Mouse (Mus musculus) liver, postnatal 0 days (tissue): ENCODE measurements at regions not wholly inside any gene's neighbourhood (a gene's known extent, or its start where the extent isn't known, plus 50 kb on each side); places are given as distances from the start of the nearest gene placed in this dataset.

Source experiments
- ATAC-seq: fragments of 200-750 bp; cut with Nextera tagmentation; 2 replicates; pipeline ENCODE4 v1.8.0; 2017; ENCODE audit warnings: mild to moderate bottlenecking, moderate library complexity
- DNase-seq: peaks from one replicate; pipeline ENCODE4 v3.0.0-alpha.2; 2016
- H3K27ac ChIP-seq: fragments of 300-500 bp; sonication (generic); 2 replicates; pipeline ENCODE4 v1.5.1; 2014; ENCODE audit warnings: antibody characterized with exemption, moderate library complexity, mild to moderate bottlenecking, low read depth
- H3K27me3 ChIP-seq: fragments of 300-500 bp; sonication (generic); 2 replicates; pipeline ENCODE4 v1.6.1; 2014; ENCODE audit warnings: low read length, control low read depth, mixed read lengths; ENCODE audit not compliant: insufficient read depth
- H3K36me3 ChIP-seq: fragments of 300-500 bp; sonication (generic); replicated peaks from 2 replicates; pipeline ENCODE4 v1.6.1; 2014; ENCODE audit warnings: mild to moderate bottlenecking, control low read depth, low read length, moderate library complexity, mixed read lengths; ENCODE audit not compliant: insufficient read depth
- H3K4me1 ChIP-seq: fragments of 300-500 bp; sonication (generic); 2 replicates; pipeline ENCODE4 v1.6.1; 2014; ENCODE audit warnings: antibody characterized with exemption, mild to moderate bottlenecking, control low read depth; ENCODE audit not compliant: insufficient read depth
- H3K4me2 ChIP-seq: fragments of 300-500 bp; sonication (generic); 2 replicates; pipeline ENCODE4 v1.6.1; 2014; ENCODE audit warnings: low read depth, mild to moderate bottlenecking, low read length, moderate library complexity, mixed read lengths
- H3K4me3 ChIP-seq: fragments of 300-500 bp; sonication (generic); 2 replicates; pipeline ENCODE4 v1.5.1; 2014; ENCODE audit warnings: low read depth, low read length
- H3K9ac ChIP-seq: fragments of 300-500 bp; sonication (generic); replicated peaks from 2 replicates; pipeline ENCODE4 v1.6.1; 2014; ENCODE audit warnings: mild to moderate bottlenecking, moderate library complexity
- H3K9me3 ChIP-seq: fragments of 300-500 bp; sonication (generic); 2 replicates; pipeline ENCODE4 v1.6.1; 2016; ENCODE audit warnings: mild to moderate bottlenecking, control low read depth, low read length, mixed read lengths
- CTCF ChIP-seq: sonication (generic); IDR thresholded peaks from 2 replicates; pipeline ENCODE4 v1.5.1; 2016; ENCODE audit warnings: antibody characterized with exemption, low read depth
- EP300 ChIP-seq: IDR thresholded peaks from 2 replicates; pipeline ENCODE4 v1.6.1; 2016; ENCODE audit warnings: antibody characterized with exemption, low read depth, mild to moderate bottlenecking
- WGBS: fragments of 180-500 bp; shearing (Covaris S2); extraction: QIAGEN DNeasy Blood & Tissue Kit; methylation state at CpG from one replicate; pipeline ENCODE4 v1.1.7; 2014; ENCODE audit not compliant: insufficient replicate concordance; 5-methylcytosine and 5-hydroxymethylcytosine counted together

- no peak overlapping the region for H3K27ac ChIP-seq
Measured at GRCm38 (mm10) chr17:79282771-79283170, 72.1 kb downstream of the Cdc42ep3 start.

GRCm38 (mm10) chr17:79273551-79273950 is 81.3 kb downstream of the Cdc42ep3 start:
- ATAC-seq (no peak), DNase-seq (no peak)
- Histone ChIP-seq H3K4me2 (no peak overlapping the region), H3K27me3 (no peaks in the 10 kb centered on the region), H3K4me1 (no peaks in the 10 kb centered on the region), H3K9me3 (no peaks in the 10 kb centered on the region), H3K36me3 (no peaks in the 10 kb centered on the region), H3K9ac (no peak overlapping the region), H3K27ac (no peak overlapping the region), H3K4me3 (no peak overlapping the region)
- TF ChIP-seq EP300 (no peak), CTCF (no peak)
- WGBS, result 73% methylated on average over 8 of the region's 8 CpGs

More at GRCm38 (mm10) chr17:79282771-79283170, 72.1 kb downstream of the Cdc42ep3 start:
- ATAC-seq, result no peak
- TF ChIP-seq EP300 (no peak), CTCF (no peak)
- no peaks in the 10 kb centered on the region for H3K4me1 ChIP-seq
- DNase-seq, result no peak
- H3K36me3 ChIP-seq, result no peaks in the 10 kb centered on the region
- H3K4me3 ChIP-seq, result no peak overlapping the region
- no peak overlapping the region for H3K4me2 ChIP-seq
- H3K9me3 ChIP-seq, result no peaks in the 10 kb centered on the region
- H3K9ac ChIP-seq, result no peak overlapping the region
- 58% methylated on average over 2 of the region's 2 CpGs for WGBS
- H3K27me3 ChIP-seq, result no peaks in the 10 kb centered on the region

- Histone ChIP-seq H3K27me3 (no peaks in the 10 kb centered on the region), H3K4me1 (no peaks in the 10 kb centered on the region), H3K27ac (no peak overlapping the region), H3K4me3 (no peak overlapping the region), H3K9me3 (no peaks in the 10 kb centered on the region), H3K36me3 (no peaks in the 10 kb centered on the region), H3K4me2 (no peak overlapping the region), H3K9ac (no peak overlapping the region)
- TF ChIP-seq CTCF (no peak), EP300 (no peak)
- DNase-seq, result no peak
- no peak for ATAC-seq
- 39% methylated on average over 5 of the region's 5 CpGs for WGBS
Measured at GRCm38 (mm10) chr17:79259691-79260090, 95.2 kb downstream of the Cdc42ep3 start.

GRCm38 (mm10) chr17:79246962-79247902 is 107.7 kb downstream of the Cdc42ep3 start:
- no peak overlapping the region for H3K9ac ChIP-seq
- ATAC-seq (no peak), DNase-seq (no peak)
- no peaks in the 10 kb centered on the region for H3K27me3 ChIP-seq
- no peak overlapping the region for H3K4me3 ChIP-seq
- H3K36me3 ChIP-seq, result no peaks in the 10 kb centered on the region
- H3K9me3 ChIP-seq, result peaks cover 2% of the 10 kb centered on the region; the same call in 1 of the 2 replicates
- H3K4me1 ChIP-seq, result no peaks in the 10 kb centered on the region
- no peak overlapping the region for H3K27ac ChIP-seq
- H3K4me2 ChIP-seq, result no peak overlapping the region
- 76% methylated on average over 9 of the region's 9 CpGs for WGBS
- TF ChIP-seq EP300, result no peak
- TF ChIP-seq CTCF, result no peak

- TF ChIP-seq EP300, result no peak
- no peak for TF ChIP-seq CTCF
Measured at GRCm38 (mm10) chr17:79244121-79244520, 110.8 kb downstream of the Cdc42ep3 start.

GRCm38 (mm10) chr17:79243426-79243825 is 111.5 kb downstream of the Cdc42ep3 start:
- no peak overlapping the region for H3K4me3 ChIP-seq
- ATAC-seq (no peak), DNase-seq (no peak)
- H3K9ac ChIP-seq, result no peak overlapping the region
- WGBS, result 90% methylated on average over 2 of the region's 2 CpGs
- no peak overlapping the region for H3K4me2 ChIP-seq
- no peaks in the 10 kb centered on the region for H3K36me3 ChIP-seq
- H3K4me1 ChIP-seq, result no peaks in the 10 kb centered on the region
- H3K27me3 ChIP-seq, result no peaks in the 10 kb centered on the region
- peaks cover 2% of the 10 kb centered on the region; the same call in 1 of the 2 replicates for H3K9me3 ChIP-seq
- H3K27ac ChIP-seq, result no peak overlapping the region
- no peak for TF ChIP-seq CTCF

More at GRCm38 (mm10) chr17:79244121-79244520, 110.8 kb downstream of the Cdc42ep3 start:
- Histone ChIP-seq H3K27me3 (no peaks in the 10 kb centered on the region), H3K9me3 (peaks cover 2% of the 10 kb centered on the region; the same call in 1 of the 2 replicates), H3K9ac (no peak overlapping the region), H3K36me3 (no peaks in the 10 kb centered on the region), H3K4me2 (no peak overlapping the region), H3K4me1 (no peaks in the 10 kb centered on the region), H3K27ac (no peak overlapping the region), H3K4me3 (no peak overlapping the region)
- WGBS, result 83% methylated on average over 11 of the region's 11 CpGs
- DNase-seq (no peak), ATAC-seq (no peak)
